Mouse (Mus musculus) megakaryocyte progenitor cell, adult 5-6 weeks (primary cell): Measurements from ENCODE around the gene Hoxa3. TPM values are rescaled to one million over a fixed set of nuclear protein-coding genes. Genes with fewer than 3 reads are reported as not detected.

Source experiments
- total RNA-seq, 2 experiments: library from RNA; stranded (forward) in 1 of 2; stranded (reverse) in 1 of 2; fragments of 157-497, 149-512 nt in 1 of 2; fragments of 200-1000 nt in 1 of 2; gene quantifications; 2 replicates each; pipeline versions ENCODE4 v1.2.3 to v1.2.4; 2015 to 2017

The Hoxa3 gene
- total RNA-seq, 2 experiments from 2014 or later: 0.42 to 2.1 TPM

Other genes starting within 250 kb of the Hoxa3 start
- gene Skap2, start 200.8 kb downstream of the Hoxa3 start, total RNA-seq (2015): 96.8 and 103 TPM in 2 replicates
- 139 and 181 TPM in 2 replicates for gene Skap2, start 200.8 kb downstream of the Hoxa3 start, total RNA-seq (2017)
- gene Hoxa1, start 55.0 kb downstream of the Hoxa3 start, total RNA-seq (2015): 0.15 and 0.17 TPM in 2 replicates
- 0.10 TPM in 1 of 2 replicates, not detected in the other for gene Hoxa1, start 55.0 kb downstream of the Hoxa3 start, total RNA-seq (2017)
- gene Hoxa2, start 48.5 kb downstream of the Hoxa3 start, total RNA-seq (2015): 0.86 TPM in 1 of 2 replicates, not detected in the other
- gene Hoxa2, start 48.5 kb downstream of the Hoxa3 start, total RNA-seq (2017): 0.34 TPM in 1 of 2 replicates, not detected in the other
- gene 5730596B20Rik, start 35.8 kb downstream of the Hoxa3 start, total RNA-seq (2015): not detected in 2 replicates
- gene 5730596B20Rik, start 35.8 kb downstream of the Hoxa3 start, total RNA-seq (2017): not detected in 2 replicates
- gene Hoxa4, start 21.6 kb downstream of the Hoxa3 start, total RNA-seq (2015): 0.88 and 1.9 TPM in 2 replicates
- gene Hoxa4, start 21.6 kb downstream of the Hoxa3 start, total RNA-seq (2017): 0.71 and 1.3 TPM in 2 replicates
- gene Hoxa5, start 8.7 kb downstream of the Hoxa3 start, total RNA-seq (2015): 2.3 and 3.1 TPM in 2 replicates
- 0.83 and 1.1 TPM in 2 replicates for gene Hoxa5, start 8.7 kb downstream of the Hoxa3 start, total RNA-seq (2017)
- 0.22 TPM in 1 of 2 replicates, not detected in the other for gene Hoxa6, start 4.6 kb downstream of the Hoxa3 start, total RNA-seq (2015)
- gene Hoxa6, start 4.6 kb downstream of the Hoxa3 start, total RNA-seq (2017): not detected in 2 replicates
- not detected in 2 replicates for gene Gm28308, start within 50 bp of the Hoxa3 start, total RNA-seq (2015)
- gene Gm28308, start within 50 bp of the Hoxa3 start, total RNA-seq (2017): 0.84 TPM in 1 of 2 replicates, not detected in the other
- 11.4 and 15.7 TPM in 2 replicates for gene Hoxa7, start 8.5 kb upstream of the Hoxa3 start, total RNA-seq (2015)
- gene Hoxa7, start 8.5 kb upstream of the Hoxa3 start, total RNA-seq (2017): 5.5 and 8.2 TPM in 2 replicates
- 8.1 and 10.7 TPM in 2 replicates for gene Hoxa9, start 17.8 kb upstream of the Hoxa3 start, total RNA-seq (2015)
- gene Hoxa9, start 17.8 kb upstream of the Hoxa3 start, total RNA-seq (2017): 23.4 and 24.9 TPM in 2 replicates
- 0.12 and 0.24 TPM in 2 replicates for gene Hoxa10, start 27.5 kb upstream of the Hoxa3 start, total RNA-seq (2015)
- gene Hoxa10, start 27.5 kb upstream of the Hoxa3 start, total RNA-seq (2017): 0.30 TPM in 1 of 2 replicates, not detected in the other
- gene Hoxa11, start 32.5 kb upstream of the Hoxa3 start, total RNA-seq (2015): not detected in 2 replicates
- 0.10 TPM in 1 of 2 replicates, not detected in the other for gene Hoxa11, start 32.5 kb upstream of the Hoxa3 start, total RNA-seq (2017)
- not detected in 2 replicates for gene Hoxa13, start 47.5 kb upstream of the Hoxa3 start, total RNA-seq (2015)
- not detected in 2 replicates for gene Hoxa13, start 47.5 kb upstream of the Hoxa3 start, total RNA-seq (2017)
- not detected in 2 replicates for gene Evx1, start 100.2 kb upstream of the Hoxa3 start, total RNA-seq (2015)
- gene Evx1, start 100.2 kb upstream of the Hoxa3 start, total RNA-seq (2017): not detected in 2 replicates